Mouse (Mus musculus) lung, postnatal 0 days (tissue): ENCODE data around the gene Nr2e1.

Source experiments
- CTCF ChIP-seq: IDR thresholded peaks from 2 replicates; pipeline ENCODE4 v1.5.1; 2016; ENCODE audit warnings: antibody characterized with exemption, mild to moderate bottlenecking
- EP300 ChIP-seq: IDR thresholded peaks from 2 replicates; pipeline ENCODE4 v1.6.1; 2016; ENCODE audit warnings: antibody characterized with exemption, mild to moderate bottlenecking, control low read depth

DNA sequence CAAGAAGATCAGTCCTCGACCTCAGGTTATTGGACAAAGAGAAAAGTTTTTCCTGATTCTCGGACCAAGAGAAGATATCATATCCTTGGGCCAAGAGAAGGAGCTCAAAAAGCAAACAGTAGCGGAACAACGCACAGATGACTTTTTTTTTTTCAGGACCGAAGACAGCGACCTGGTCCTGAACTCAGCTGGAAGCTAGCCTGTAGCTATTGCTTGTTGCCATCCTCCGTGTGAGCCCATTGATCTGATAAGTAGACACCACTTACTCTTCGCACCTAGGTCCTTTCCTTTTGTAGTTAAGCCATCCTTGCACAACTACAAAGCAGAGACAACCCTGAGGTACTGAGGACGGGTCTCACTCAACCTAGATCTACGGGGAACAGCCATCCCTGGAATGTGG, 8.8 kb downstream of the Nr2e1 start:
- TF ChIP-seq CTCF (no peak), EP300 (no peak)
